Mouse (Mus musculus) embryonic fibroblast, embryonic 13.5 days (primary cell): ENCODE data around the gene Tlr8.

Source experiments
- CTCF ChIP-seq: IDR thresholded peaks from 2 replicates; pipeline ENCODE4 v1.5.1; 2011; ENCODE audit warnings: mild to moderate bottlenecking, control low read depth, low read length, moderate library complexity, borderline replicate concordance; ENCODE audit not compliant: insufficient read depth
- POLR2A ChIP-seq: IDR thresholded peaks from 2 replicates; pipeline ENCODE4 v1.6.1; 2011; ENCODE audit warnings: low read depth, mild to moderate bottlenecking, control low read depth, low read length, moderate library complexity

- TF ChIP-seq CTCF (no peak), POLR2A (no peak)
Observed at GRCm38 (mm10) chrX:167201365-167201764, 62.8 kb downstream of the Tlr8 start.
